Mouse (Mus musculus) forebrain, embryonic 10.5 days (tissue): ENCODE measurements around the gene Zfyve28. TPM values are rescaled to one million over a fixed set of nuclear protein-coding genes. Genes with fewer than 3 reads are reported as not detected.

Source experiments
- DNase-seq: peaks from one replicate; pipeline ENCODE4 v3.0.0-alpha.2; 2017; ENCODE audit warnings: low spot score; ENCODE audit errors: extremely low spot score
- H3K27ac ChIP-seq: fragments of 300-500 bp; sonication (generic); 2 replicates; pipeline ENCODE4 v1.5.1; 2016; ENCODE audit warnings: mild to moderate bottlenecking
- H3K27me3 ChIP-seq: fragments of 300-500 bp; sonication (generic); 2 replicates; pipeline ENCODE4 v1.6.1; 2016; ENCODE audit warnings: mild to moderate bottlenecking; ENCODE audit not compliant: poor library complexity, severe bottlenecking
- H3K36me3 ChIP-seq: fragments of 300-500 bp; sonication (generic); replicated peaks from 2 replicates; pipeline ENCODE4 v1.6.1; 2016; ENCODE audit warnings: mild to moderate bottlenecking, moderate library complexity
- H3K4me1 ChIP-seq: fragments of 300-500 bp; sonication (generic); 2 replicates; pipeline ENCODE4 v1.6.1; 2016
- H3K4me3 ChIP-seq: fragments of 300-500 bp; sonication (generic); 2 replicates; pipeline ENCODE4 v1.5.1; 2016; ENCODE audit warnings: mild to moderate bottlenecking, moderate library complexity
- H3K9me3 ChIP-seq: fragments of 300-500 bp; sonication (generic); 2 replicates; pipeline ENCODE4 v1.6.1; 2016; ENCODE audit warnings: mild to moderate bottlenecking, moderate library complexity
- WGBS: fragments of 180-500 bp; shearing (Covaris S2); methylation state at CpG from one replicate; pipeline ENCODE4 v1.1.7; 2016; 5-methylcytosine and 5-hydroxymethylcytosine counted together
- polyA plus RNA-seq: library from polyadenylated mRNA; unstranded; fragments of >200 nt; fragmentation: Nextera tagmentation; extraction: Ambion mirVana; gene quantifications from 2 replicates; pipeline ENCODE4 v1.2.1, GENCODE M21; 2016

Gene Zfyve28
- 1.1 and 1.9 TPM in 2 replicates for polyA plus RNA-seq

DNA sequence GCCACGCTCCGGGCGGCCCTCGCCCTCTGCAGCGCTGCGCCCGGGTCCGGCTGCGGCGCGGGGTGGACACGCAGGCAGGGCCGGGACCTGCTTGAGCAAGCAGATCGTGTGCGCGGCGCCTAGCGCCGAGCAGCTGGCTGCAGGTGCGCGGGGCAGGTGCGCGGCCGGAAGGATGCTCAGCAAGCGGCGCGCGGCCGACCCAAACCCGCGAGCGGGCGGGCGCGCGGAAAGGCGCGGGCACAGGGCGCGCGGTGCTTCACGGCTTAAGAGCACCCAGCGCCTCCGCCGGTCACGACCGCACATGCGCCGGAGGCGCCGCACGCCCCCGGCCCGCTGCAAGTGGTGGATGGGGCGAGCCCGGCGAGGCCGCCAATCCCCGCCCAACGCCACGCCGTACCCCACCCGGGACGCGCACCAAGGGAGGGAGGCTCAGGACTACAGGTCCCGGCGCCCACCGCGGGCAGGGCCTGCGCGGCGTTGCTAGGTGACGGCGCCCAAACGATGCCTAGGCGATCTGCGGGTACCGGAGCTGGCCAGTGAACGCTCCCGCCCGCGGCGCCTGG lies at the start of gene Zfyve28, which contains the start of gene Cfap99:
Gene Zfyve28 (minus strand): TSS at position 296 of the 563 bp plus-strand sequence.
Gene Cfap99 (plus strand): TSS at position 447 of the 563 bp plus-strand sequence.
- peak within 1 kb of the TSS; percentile 67; the same call in 1 of the 2 replicates for H3K27ac ChIP-seq
- H3K4me3 ChIP-seq: peak within 1 kb of the TSS; percentile 75
- peaks cover 38% of the 10 kb centered on the region for H3K4me1 ChIP-seq
- peaks cover 81% of the 10 kb centered on the region for H3K27me3 ChIP-seq
- H3K36me3 ChIP-seq: no peaks in the 10 kb centered on the region
- peak; percentile 84 for DNase-seq
- H3K9me3 ChIP-seq: no peaks in the 10 kb centered on the region
- under 1% methylated on average over 83 of the region's 83 CpGs for WGBS

- Histone ChIP-seq H3K27ac (peak overlapping the region; percentile 99), H3K9me3 (no peaks in the 10 kb centered on the region), H3K27me3 (no peaks in the 10 kb centered on the region), H3K4me1 (peaks cover 28% of the 10 kb centered on the region), H3K36me3 (peaks cover 31% of the 10 kb centered on the region), H3K4me3 (peak overlapping the region; percentile 98)
- WGBS: under 1% methylated on average over 42 of the region's 42 CpGs
- DNase-seq: peak; percentile 75
These were observed 48.7 kb upstream of the Zfyve28 start for GRCm38 (mm10) chr5:34336775-34337450.

DNA sequence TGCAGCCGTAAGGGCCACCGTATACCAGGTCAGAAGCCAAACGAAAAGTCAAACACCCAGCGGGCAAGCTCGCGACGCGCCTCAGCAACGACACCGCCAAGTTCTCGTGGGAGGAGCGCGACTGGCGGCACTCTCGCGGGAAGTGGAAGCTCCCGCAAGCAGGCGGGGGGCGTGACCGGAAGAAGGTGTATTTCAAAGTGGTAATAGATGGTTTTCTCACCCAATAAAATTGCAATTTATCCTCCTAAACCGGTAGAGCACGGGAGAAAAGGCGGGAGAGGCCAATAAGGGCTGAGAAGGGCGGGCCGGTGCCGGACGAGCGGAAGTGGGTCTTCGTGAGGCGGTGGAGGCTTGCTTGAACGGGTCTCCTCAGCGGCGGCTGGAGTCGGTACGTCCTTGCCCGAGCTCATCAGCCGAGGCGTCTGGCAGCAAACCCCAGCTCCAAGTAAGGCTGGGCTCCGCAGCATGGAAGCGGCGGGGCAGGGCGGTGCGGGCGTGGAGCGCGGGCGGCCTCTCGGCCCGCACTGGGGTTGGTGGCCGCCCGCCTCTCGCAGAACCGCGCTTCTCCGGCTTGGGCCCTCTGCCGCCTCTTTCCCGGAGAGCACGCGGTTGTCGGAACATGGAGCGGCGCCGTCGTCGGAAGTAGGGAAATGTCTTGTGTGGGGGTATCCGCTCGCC lies 48.0 kb upstream of the Zfyve28 start, which contains the start of gene Rnf4:
Gene Rnf4 (plus strand): TSS at position 193 of the 678 bp plus-strand sequence.
- Histone ChIP-seq H3K36me3 (peaks cover 31% of the 10 kb centered on the region), H3K4me1 (peaks cover 28% of the 10 kb centered on the region), H3K4me3 (peak within 1 kb of the TSS; percentile 98), H3K27ac (peak within 1 kb of the TSS; percentile 99), H3K9me3 (no peaks in the 10 kb centered on the region), H3K27me3 (no peaks in the 10 kb centered on the region)
- DNase-seq: peak; percentile 98
- WGBS: under 1% methylated on average over 67 of the region's 67 CpGs

DNA sequence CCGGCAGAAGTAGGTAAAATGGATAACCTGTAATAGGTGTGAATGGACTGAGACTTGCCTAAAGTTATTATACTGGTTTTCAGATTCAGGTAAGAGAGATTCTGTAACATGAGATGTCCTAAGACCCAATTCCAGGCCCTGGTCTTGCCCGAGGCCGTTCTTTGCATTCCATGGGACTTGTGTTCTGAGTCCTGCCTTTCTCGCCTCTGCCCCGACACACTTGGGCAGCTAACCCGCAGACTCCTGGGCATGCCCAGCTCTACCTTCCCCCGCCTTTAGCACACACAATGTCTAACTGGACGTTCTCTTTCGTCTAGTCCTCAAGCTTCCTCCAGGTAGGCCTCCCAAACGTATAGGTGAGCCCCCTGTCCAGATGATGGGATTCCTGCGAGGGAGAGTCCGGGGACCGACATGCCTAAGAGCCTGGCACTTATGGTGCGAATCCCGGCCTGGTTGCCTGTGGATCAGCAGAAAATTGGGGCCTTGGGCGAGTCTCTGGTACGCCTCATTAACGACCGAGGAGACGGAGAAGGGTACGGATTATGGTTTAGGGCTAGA lies 47.4 kb upstream of the Zfyve28 start:
- H3K4me3 ChIP-seq: peak overlapping the region; percentile 98
- no peaks in the 10 kb centered on the region for H3K27me3 ChIP-seq
- DNase-seq: no peak
- no peaks in the 10 kb centered on the region for H3K9me3 ChIP-seq
- peaks cover 34% of the 10 kb centered on the region for H3K36me3 ChIP-seq
- peak overlapping the region; percentile 99 for H3K27ac ChIP-seq
- H3K4me1 ChIP-seq: peaks cover 28% of the 10 kb centered on the region
- 3% methylated on average over 21 of the region's 21 CpGs for WGBS

- H3K27ac ChIP-seq: no peak overlapping the region
- H3K4me1 ChIP-seq: peaks cover 25% of the 10 kb centered on the region
- H3K9me3 ChIP-seq: no peaks in the 10 kb centered on the region
- no peak for DNase-seq
- H3K27me3 ChIP-seq: no peaks in the 10 kb centered on the region
- peaks cover 19% of the 10 kb centered on the region for H3K36me3 ChIP-seq
- no peak overlapping the region for H3K4me3 ChIP-seq
- WGBS: 92% methylated on average over 1 of the region's 1 CpGs
These were observed 45.8 kb upstream of the Zfyve28 start for GRCm38 (mm10) chr5:34334081-34334480.

DNA sequence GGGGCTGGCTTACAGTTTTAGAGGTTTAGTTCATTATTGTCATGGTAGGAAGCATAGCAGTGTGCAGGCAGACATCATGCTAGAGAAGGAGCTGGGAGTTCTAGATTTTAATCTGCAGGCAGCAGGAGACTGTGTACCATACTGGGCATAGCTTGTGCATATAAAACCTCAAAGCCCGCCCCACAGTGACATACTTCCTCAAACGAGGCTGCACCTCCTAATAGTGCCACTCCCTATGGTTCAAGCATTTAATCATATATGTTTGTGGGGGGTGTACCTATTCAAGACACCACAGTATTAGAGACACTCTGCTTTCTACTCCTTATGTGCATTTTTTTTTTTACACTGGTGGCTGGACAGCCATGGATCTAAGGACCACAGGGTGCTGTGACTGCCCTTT lies 41.9 kb upstream of the Zfyve28 start:
- no peak overlapping the region for H3K4me3 ChIP-seq
- 89% methylated on average over 2 of the region's 2 CpGs for WGBS
- no peaks in the 10 kb centered on the region; the same call in 1 of the 2 replicates for H3K27me3 ChIP-seq
- H3K4me1 ChIP-seq: peaks cover 19% of the 10 kb centered on the region
- no peak for DNase-seq
- peaks cover 10% of the 10 kb centered on the region for H3K36me3 ChIP-seq
- no peak overlapping the region for H3K27ac ChIP-seq
- no peaks in the 10 kb centered on the region for H3K9me3 ChIP-seq

DNA sequence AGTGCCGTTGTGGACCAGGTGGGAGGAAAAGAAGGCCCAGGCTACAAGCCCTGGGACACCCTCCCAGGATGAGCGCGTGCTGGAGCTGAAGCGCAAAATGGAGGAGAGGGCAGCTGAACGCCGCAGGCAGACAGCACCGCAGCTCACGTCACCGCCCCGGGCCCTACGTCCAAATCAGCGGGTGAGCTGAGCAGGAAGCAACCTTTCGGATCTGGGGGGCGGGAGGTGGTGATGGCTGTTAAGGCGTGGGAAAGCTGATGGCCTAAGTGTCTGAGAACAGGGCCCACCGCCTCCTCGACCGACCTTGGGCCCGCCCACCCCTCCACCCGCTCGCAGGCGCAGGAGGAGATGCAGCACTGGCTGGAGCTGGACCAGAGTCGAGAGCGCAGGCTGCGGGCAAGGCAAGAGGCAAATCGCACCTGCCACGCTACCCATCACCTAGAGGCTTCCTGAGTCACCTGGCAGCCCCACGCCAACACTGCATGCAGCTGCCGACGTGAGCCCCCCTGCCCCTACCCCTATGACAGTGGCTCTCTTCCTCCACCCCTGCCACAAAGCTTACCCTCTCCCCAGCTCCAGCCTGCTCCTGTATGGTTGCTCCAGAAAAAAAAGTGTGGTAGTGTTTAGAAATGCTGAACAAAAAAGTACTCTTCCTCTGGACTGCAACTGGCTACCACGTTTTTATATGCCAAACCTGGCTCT lies 38.8 kb upstream of the Zfyve28 start:
- WGBS: 14% methylated on average over 30 of the region's 31 CpGs
- Histone ChIP-seq H3K27me3 (no peaks in the 10 kb centered on the region; the same call in 1 of the 2 replicates), H3K36me3 (peaks cover 6% of the 10 kb centered on the region), H3K9me3 (no peaks in the 10 kb centered on the region), H3K4me3 (peak overlapping the region; percentile 46), H3K27ac (peak overlapping the region; percentile 83), H3K4me1 (peaks cover 16% of the 10 kb centered on the region)
- peak; percentile 37 for DNase-seq

- 30% methylated on average over 4 of the region's 4 CpGs for WGBS
- Histone ChIP-seq H3K4me3 (peak overlapping the region; percentile 46; the same call in 1 of the 2 replicates), H3K27ac (peak overlapping the region; percentile 83)
These were observed 38.0 kb upstream of the Zfyve28 start for GRCm38 (mm10) chr5:34326249-34326691.

GRCm38 (mm10) chr5:34325286-34325685 lies 37.0 kb upstream of the Zfyve28 start:
- H3K27ac ChIP-seq: no peak overlapping the region
- peaks cover 16% of the 10 kb centered on the region for H3K4me1 ChIP-seq
- H3K4me3 ChIP-seq: no peak overlapping the region
- no peaks in the 10 kb centered on the region for H3K36me3 ChIP-seq
- no peaks in the 10 kb centered on the region for H3K9me3 ChIP-seq
- no peaks in the 10 kb centered on the region; the same call in 1 of the 2 replicates for H3K27me3 ChIP-seq
- no peak for DNase-seq

More at GRCm38 (mm10) chr5:34326249-34326691, 38.0 kb upstream of the Zfyve28 start:
- Histone ChIP-seq H3K36me3 (peaks cover 3% of the 10 kb centered on the region), H3K4me1 (peaks cover 16% of the 10 kb centered on the region), H3K27me3 (no peaks in the 10 kb centered on the region; the same call in 1 of the 2 replicates), H3K9me3 (no peaks in the 10 kb centered on the region)
- DNase-seq: no peak

DNA sequence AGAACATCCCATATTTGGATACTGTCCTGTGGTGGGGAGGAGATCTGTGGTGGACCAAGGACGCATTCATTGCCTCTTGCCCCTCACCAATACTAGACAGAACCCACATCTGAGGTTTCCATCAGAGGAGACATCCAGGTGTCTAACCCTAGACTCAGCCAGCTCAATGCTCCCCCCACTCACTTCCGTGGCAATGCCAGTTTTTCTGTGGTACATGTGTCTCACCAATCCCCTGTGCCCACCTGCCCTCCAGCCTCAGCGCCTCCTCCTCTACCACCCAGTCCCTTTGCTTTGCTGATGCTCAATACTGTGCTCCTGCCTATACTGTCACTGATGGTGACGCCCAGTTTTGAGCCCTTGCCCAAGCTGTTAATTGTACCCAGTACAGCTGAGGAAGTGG lies 33.0 kb upstream of the Zfyve28 start:
- WGBS: 80% methylated on average over 4 of the region's 4 CpGs

DNA sequence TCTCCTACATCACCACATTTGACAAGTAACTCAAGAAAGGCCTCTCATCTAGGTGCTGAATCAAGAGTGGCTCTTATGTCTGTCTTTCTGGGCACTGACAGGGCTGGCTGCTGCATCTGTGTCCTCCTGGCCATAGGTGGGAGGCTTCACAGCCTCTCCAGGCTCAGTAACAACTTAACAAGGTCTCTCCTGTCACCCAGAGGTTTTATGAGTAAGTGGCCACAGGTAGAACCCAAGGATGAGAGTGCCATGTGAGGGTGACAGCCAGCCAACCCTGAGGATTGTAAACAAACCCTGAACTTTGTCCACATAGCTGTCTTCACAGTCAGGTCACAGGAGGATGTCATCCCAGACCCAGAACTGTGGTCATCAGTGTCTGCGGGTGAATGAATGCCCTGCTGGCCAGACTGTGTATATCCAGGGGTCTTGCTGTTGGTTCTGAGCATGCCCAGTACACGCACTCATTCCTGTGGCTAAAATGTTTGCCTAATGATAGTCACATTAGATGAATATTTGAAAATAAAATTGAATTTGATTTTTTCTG lies 31.3 kb upstream of the Zfyve28 start:
- Histone ChIP-seq H3K4me3 (no peak overlapping the region), H3K27ac (no peak overlapping the region), H3K9me3 (no peaks in the 10 kb centered on the region), H3K4me1 (no peaks in the 10 kb centered on the region), H3K36me3 (no peaks in the 10 kb centered on the region), H3K27me3 (no peaks in the 10 kb centered on the region)
- DNase-seq: no peak
- 82% methylated on average over 2 of the region's 2 CpGs for WGBS

More for the DNA sequence above, 33.0 kb upstream of the Zfyve28 start:
- DNase-seq: no peak
- Histone ChIP-seq H3K27ac (no peak overlapping the region), H3K36me3 (no peaks in the 10 kb centered on the region), H3K4me1 (peaks cover 4% of the 10 kb centered on the region), H3K9me3 (no peaks in the 10 kb centered on the region), H3K27me3 (no peaks in the 10 kb centered on the region), H3K4me3 (no peak overlapping the region)

DNA sequence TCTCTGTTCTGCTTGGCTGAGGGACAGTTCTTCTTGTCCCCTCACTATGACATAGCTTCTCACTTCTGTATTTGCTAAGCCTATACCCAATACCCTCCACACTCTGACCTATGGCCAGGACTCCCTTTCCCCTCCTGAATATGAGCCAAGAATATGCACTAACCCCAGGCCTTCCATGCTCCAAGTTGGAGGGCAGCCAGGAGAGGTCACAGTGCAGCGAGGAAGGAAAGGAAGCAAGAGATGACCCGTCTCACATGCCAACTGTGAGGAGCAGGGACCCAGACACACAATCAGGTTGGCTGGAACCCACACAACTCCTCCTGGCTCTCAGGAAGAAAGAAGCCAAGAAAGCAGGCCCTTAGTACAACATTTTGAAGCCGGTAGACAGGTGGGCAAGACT lies 20.8 kb upstream of the Zfyve28 start:
- H3K36me3 ChIP-seq: no peaks in the 10 kb centered on the region
- WGBS: 82% methylated on average over 3 of the region's 3 CpGs

More for the DNA sequence above, 20.8 kb upstream of the Zfyve28 start:
- H3K9me3 ChIP-seq: no peaks in the 10 kb centered on the region
- DNase-seq: no peak
- H3K4me1 ChIP-seq: no peaks in the 10 kb centered on the region
- H3K27me3 ChIP-seq: no peaks in the 10 kb centered on the region
- no peak overlapping the region for H3K4me3 ChIP-seq
- H3K27ac ChIP-seq: no peak overlapping the region
